In genomic region chr9:107486507-107487225, GRCm38 (mm10) we compare ENCODE assay signal across 9 mouse cellular contexts. TPM values are rescaled to one million over a fixed set of nuclear protein-coding genes. Genes with fewer than 3 reads are reported as not detected.
A peak's percentile ranks its signal among the peaks of the same experiment; 100 is the strongest.
DNase-seq lines count a peak whose midpoint lies in the region; ATAC-seq and TF ChIP-seq lines count a peak whose summit lies in the region.
"Had no signal": no experiment of that assay in that cellular context is flagged by ENCODE, and none has a peak within 500 bp of the region (broad histone marks: within the 10 kb centered on the region; RNA-seq: fewer than 3 reads in every experiment).

No protein-coding gene starts in this region.

- H3K9ac ChIP-seq in forebrain, postnatal 0 days: no peak overlapping the region
- no peak overlapping the region for H3K9ac ChIP-seq in kidney, embryonic 14.5 days (ENCODE audit: low read depth, low read length)
- H3K9ac ChIP-seq: embryonic facial prominence, embryonic 15.5 days had no signal

- no peak for ATAC-seq in forebrain, postnatal 0 days
- 0 out of 2 replicates have a peak, but pooled peaks have one; percentile 14 for ATAC-seq in kidney, embryonic 14.5 days (ENCODE audit: low FRiP score, low TSS enrichment)

- no peak for TF ChIP-seq CTCF in forebrain, postnatal 0 days (IDR thresholded peaks at IDR 0.05; ENCODE audit: low read depth)

- peak overlapping the region; percentile 69 for H3K27ac ChIP-seq in forebrain, embryonic 10.5 days
- no peak overlapping the region for H3K27ac ChIP-seq in forebrain, postnatal 0 days (ENCODE audit: low read depth, low read length)
- H3K27ac ChIP-seq in kidney, embryonic 14.5 days (ENCODE audit: low read depth, low read length): no peak overlapping the region
- H3K27ac ChIP-seq: embryonic facial prominence, embryonic 15.5 days had no signal

- H3K36me3 ChIP-seq in forebrain, embryonic 10.5 days (replicated peaks): no peaks in the 10 kb centered on the region
- H3K36me3 ChIP-seq in forebrain, postnatal 0 days (ENCODE audit: insufficient read depth): no peaks in the 10 kb centered on the region
- no peaks in the 10 kb centered on the region for H3K36me3 ChIP-seq in kidney, embryonic 14.5 days (ENCODE audit: control insufficient read depth, insufficient read depth, low read length)
- H3K36me3 ChIP-seq: embryonic facial prominence, embryonic 15.5 days had no signal

- DNase-seq in forebrain, embryonic 10.5 days (ENCODE audit: extremely low spot score, low spot score): no peak
- DNase-seq in forebrain, postnatal 0 days: no peak
- peak; percentile 56 for DNase-seq in retina, embryonic 14.5 days (ENCODE audit: low spot score)
- DNase-seq in retina, postnatal 1 day: no peak
- DNase-seq in ovary, postnatal 14 days (ENCODE audit: low spot score): peak; percentile 45
- no peak for DNase-seq in left cerebral cortex, adult 11 months (ENCODE audit: low spot score)
- no peak for DNase-seq in right cerebral cortex, postnatal 25 days

- peaks cover 54% of the 10 kb centered on the region for H3K4me1 ChIP-seq in forebrain, embryonic 10.5 days
- H3K4me1 ChIP-seq in forebrain, postnatal 0 days (ENCODE audit: insufficient read depth): peaks cover 6% of the 10 kb centered on the region; the same call in 1 of the 2 replicates
- H3K4me1 ChIP-seq in kidney, embryonic 14.5 days (ENCODE audit: control insufficient read depth, insufficient read depth, low read length): no peaks in the 10 kb centered on the region

- no peaks in the 10 kb centered on the region for H3K27me3 ChIP-seq in forebrain, embryonic 10.5 days (ENCODE audit: poor library complexity, severe bottlenecking)
- H3K27me3 ChIP-seq in forebrain, postnatal 0 days (ENCODE audit: insufficient read depth, low read length): no peaks in the 10 kb centered on the region
- peaks cover 4% of the 10 kb centered on the region for H3K27me3 ChIP-seq in kidney, embryonic 14.5 days (ENCODE audit: control insufficient read depth, insufficient read depth, low read length)
- H3K27me3 ChIP-seq: embryonic facial prominence, embryonic 15.5 days had no signal

- no peak overlapping the region for H3K4me2 ChIP-seq in forebrain, postnatal 0 days (ENCODE audit: low read depth)
- no peak overlapping the region for H3K4me2 ChIP-seq in kidney, embryonic 14.5 days (replicated peaks; ENCODE audit: low read depth, low read length)
- H3K4me2 ChIP-seq: embryonic facial prominence, embryonic 15.5 days had no signal

- 76% methylated on average over 6 of the region's 6 CpGs for WGBS in forebrain, embryonic 10.5 days
- 79% methylated on average over 6 of the region's 6 CpGs for WGBS in forebrain, postnatal 0 days
- WGBS in kidney, embryonic 14.5 days: 60% methylated on average over 6 of the region's 6 CpGs

- no peaks in the 10 kb centered on the region for H3K9me3 ChIP-seq in forebrain, embryonic 10.5 days
- H3K9me3 ChIP-seq in forebrain, postnatal 0 days (ENCODE audit: low read length): no peaks in the 10 kb centered on the region
- H3K9me3 ChIP-seq in kidney, embryonic 14.5 days (ENCODE audit: control insufficient read depth, low read length): no peaks in the 10 kb centered on the region
- H3K9me3 ChIP-seq: embryonic facial prominence, embryonic 15.5 days had no signal

- H3K4me3 ChIP-seq in forebrain, embryonic 10.5 days: no peak overlapping the region
- no peak overlapping the region for H3K4me3 ChIP-seq in forebrain, postnatal 0 days (ENCODE audit: low read depth, low read length)
- H3K4me3 ChIP-seq in kidney, embryonic 14.5 days (ENCODE audit: low read length): no peak overlapping the region
- H3K4me3 ChIP-seq: embryonic facial prominence, embryonic 15.5 days had no signal

RNA-seq across cellular contexts. Expression of gene Tmem115, which starts 47.1 kb away (rescaled TPM):
- polyA plus RNA-seq in forebrain, embryonic 10.5 days (2016; fragmentation: Nextera tagmentation; extraction: Ambion mirVana): 33.0 and 35.8 TPM in 2 replicates
- total RNA-seq in forebrain, postnatal 0 days (2014; rRNA removed): 44.3 and 51.4 TPM in 2 replicates
- 49.7 and 50.4 TPM in 2 replicates for polyA plus RNA-seq in forebrain, postnatal 0 days (2015; fragmentation: Nextera tagmentation; extraction: Ambion mirVana)
- 45.0 and 49.9 TPM in 2 replicates for polyA plus RNA-seq in kidney, embryonic 14.5 days (2014; fragmentation: Nextera tagmentation; extraction: Ambion mirVana)

RNA-seq across cellular contexts. Expression of gene Cyb561d2, which starts 55.3 kb away (rescaled TPM):
- polyA plus RNA-seq in forebrain, embryonic 10.5 days (2016; fragmentation: Nextera tagmentation; extraction: Ambion mirVana): 20.4 and 21.0 TPM in 2 replicates
- 36.0 and 42.7 TPM in 2 replicates for total RNA-seq in forebrain, postnatal 0 days (2014; rRNA removed)
- polyA plus RNA-seq in forebrain, postnatal 0 days (2015; fragmentation: Nextera tagmentation; extraction: Ambion mirVana): 47.0 and 48.3 TPM in 2 replicates
- polyA plus RNA-seq in kidney, embryonic 14.5 days (2014; fragmentation: Nextera tagmentation; extraction: Ambion mirVana): 28.7 and 32.3 TPM in 2 replicates

RNA-seq across cellular contexts. Expression of gene Nprl2, which starts 55.4 kb away (rescaled TPM):
- polyA plus RNA-seq in forebrain, embryonic 10.5 days (2016; fragmentation: Nextera tagmentation; extraction: Ambion mirVana): 36.7 and 37.3 TPM in 2 replicates
- 59.9 and 73.3 TPM in 2 replicates for total RNA-seq in forebrain, postnatal 0 days (2014; rRNA removed)
- polyA plus RNA-seq in forebrain, postnatal 0 days (2015; fragmentation: Nextera tagmentation; extraction: Ambion mirVana): 65.9 and 70.4 TPM in 2 replicates
- 41.0 and 48.6 TPM in 2 replicates for polyA plus RNA-seq in kidney, embryonic 14.5 days (2014; fragmentation: Nextera tagmentation; extraction: Ambion mirVana)

Comparison
In these comparisons a context has a peak if more than half of its experiments do, and no peak if none do; other contexts are left out.
1. DNase-seq: peak in retina, embryonic 14.5 days (single experiment) and ovary, postnatal 14 days (single experiment); none in forebrain, embryonic 10.5 days (single experiment), forebrain, postnatal 0 days (single experiment), retina, postnatal 1 day (single experiment), left cerebral cortex, adult 11 months (single experiment) and right cerebral cortex, postnatal 25 days (single experiment).